Mouse (Mus musculus): ENCODE data around the gene Pcsk2. TPM values are rescaled to one million over a fixed set of nuclear protein-coding genes. Genes with fewer than 3 reads are reported as not detected.
A peak's percentile ranks its signal among the peaks of the same experiment; 100 is the strongest.

The Pcsk2 gene
- total RNA-seq, 1 experiment = 0.27 TPM

DNA sequence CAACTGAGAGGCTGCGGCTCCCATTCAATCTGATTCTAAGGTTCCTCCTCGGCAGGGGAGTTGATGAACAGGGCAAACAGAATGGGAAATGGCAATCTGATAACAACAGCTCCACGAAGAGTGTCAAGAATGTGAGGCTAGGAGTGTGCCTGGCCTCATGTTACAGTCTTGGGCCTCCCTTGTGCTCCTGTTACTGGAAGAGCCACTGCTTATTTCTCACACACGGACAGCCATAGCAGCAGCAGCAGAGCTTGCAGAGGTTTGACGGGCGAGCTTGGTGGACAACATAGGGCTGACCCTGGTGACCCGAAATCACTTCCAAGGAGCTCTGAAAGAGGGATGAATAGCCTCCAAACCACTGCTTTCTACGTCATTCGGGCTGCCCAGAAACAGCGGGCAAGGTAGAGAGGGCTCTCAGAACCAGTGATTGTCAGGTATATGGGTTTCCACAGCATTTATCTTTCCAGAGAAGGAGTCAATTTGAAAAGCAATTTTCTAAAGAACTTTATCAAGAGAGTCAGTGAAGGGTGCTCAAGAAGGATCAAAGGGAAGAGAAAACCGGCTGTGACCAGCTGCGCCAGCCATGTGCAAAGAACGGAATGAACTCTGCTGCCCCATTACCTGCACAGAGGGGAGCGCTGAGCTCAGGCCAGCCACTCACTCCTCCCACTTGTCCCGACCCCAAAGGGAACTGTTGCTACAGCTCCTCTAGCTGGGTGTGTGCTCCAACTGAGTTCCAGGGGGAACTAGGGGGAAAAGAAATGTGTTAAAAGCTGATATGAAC, 260.4 kb downstream of the Pcsk2 start:
- no peak for TF ChIP-seq HCFC1 (IDR thresholded peaks at IDR 0.05; ENCODE audit: borderline replicate concordance, insufficient read depth, low read length)
- DNase-seq (ENCODE audit: low read depth, low spot score) = no peak
- no peaks in the 10 kb centered on the region for H3K9me3 ChIP-seq (ENCODE audit: control insufficient read depth, insufficient read depth, low read depth, low read length)
- no peak overlapping the region for H3K4me3 ChIP-seq (ENCODE audit: insufficient read depth in 1 of 2, low read depth in 1 of 2, low read length in 2 of 2, poor library complexity in 1 of 2, severe bottlenecking in 1 of 2)
- H3K9ac ChIP-seq (ENCODE audit: insufficient read depth, low read depth, low read length, poor library complexity, severe bottlenecking) = no peak overlapping the region
- in situ Hi-C loops (cut with MboI; ENCODE audit: low sequenced_read_pairs in 2 of 2, unreplicated experiment in 2 of 2) = no loop called here
- H3K4me1 ChIP-seq (ENCODE audit: control insufficient read depth in 2 of 2, insufficient read depth in 2 of 2, low read length in 2 of 2, poor library complexity in 1 of 2) = no peaks in the 10 kb centered on the region
- H3K27ac ChIP-seq (ENCODE audit: insufficient read depth, low read depth, low read length, poor library complexity, severe bottlenecking) = no peak overlapping the region
- H3K36me3 ChIP-seq (ENCODE audit: control insufficient read depth, insufficient read depth, low read length, poor library complexity, severe bottlenecking) = no peaks in the 10 kb centered on the region

DNA sequence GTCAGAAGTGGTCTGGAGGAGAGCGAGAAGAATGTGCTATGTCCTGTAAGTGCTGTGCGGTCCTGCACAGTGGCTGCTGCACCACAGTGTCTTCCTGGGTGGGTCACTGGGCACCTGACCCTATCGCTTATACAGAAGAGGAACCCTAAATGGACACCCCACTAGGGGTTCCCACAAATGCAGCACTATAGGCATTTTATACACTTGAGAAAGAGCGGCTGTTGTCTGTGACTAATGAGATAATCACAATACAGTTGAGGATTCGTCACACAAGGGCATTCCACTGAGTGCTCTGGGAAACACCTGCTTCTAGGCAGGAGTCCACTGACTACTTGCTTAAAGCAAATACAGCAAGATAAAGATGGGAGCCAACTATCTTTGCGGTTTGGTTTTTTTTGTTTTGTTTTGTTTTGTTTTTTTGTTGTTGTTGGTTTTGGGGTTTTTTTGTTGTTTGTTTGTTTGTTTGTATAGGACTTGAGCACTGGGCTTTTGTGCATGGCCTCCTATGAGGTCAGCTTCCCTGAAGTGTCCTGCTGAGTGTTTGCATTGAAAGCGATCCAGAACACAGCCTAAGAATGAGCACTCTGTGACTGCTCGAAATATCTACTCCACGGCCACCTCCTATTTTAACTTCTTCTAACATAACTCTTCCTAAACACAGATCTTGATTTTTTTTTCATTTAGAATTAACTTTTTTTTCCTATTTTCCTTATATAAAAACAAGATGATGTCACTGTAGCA, 261.1 kb downstream of the Pcsk2 start:
- no peak overlapping the region for H3K9ac ChIP-seq (ENCODE audit: insufficient read depth, low read depth, low read length, poor library complexity, severe bottlenecking)
- no peak for TF ChIP-seq ZC3H11A (IDR thresholded peaks at IDR 0.05; ENCODE audit: borderline replicate concordance, low read depth, low read length)
- TF ChIP-seq MAFK (IDR thresholded peaks at IDR 0.05; ENCODE audit: insufficient read depth, low read depth, low read length) = no peak
- TF ChIP-seq ZNF384 (IDR thresholded peaks at IDR 0.05; ENCODE audit: low read depth, low read length) = no peak
- TF ChIP-seq CHD2 (IDR thresholded peaks at IDR 0.05; ENCODE audit: low read depth, low read length) = no peak
- no peak for TF ChIP-seq HCFC1 (IDR thresholded peaks at IDR 0.05; ENCODE audit: borderline replicate concordance, insufficient read depth, low read length)
- no peaks in the 10 kb centered on the region for H3K4me1 ChIP-seq (ENCODE audit: control insufficient read depth in 2 of 2, insufficient read depth in 2 of 2, low read length in 2 of 2, poor library complexity in 1 of 2)

GRCm38 (mm10) chr2:143808789-143809188, 262.8 kb downstream of the Pcsk2 start:
- TF ChIP-seq ZNF384 (IDR thresholded peaks at IDR 0.05; ENCODE audit: low read depth, low read length) (no peak), MAFK (IDR thresholded peaks at IDR 0.05; ENCODE audit: insufficient read depth, low read depth, low read length) (no peak), CHD2 (IDR thresholded peaks at IDR 0.05; ENCODE audit: low read depth, low read length) (no peak), HCFC1 (IDR thresholded peaks at IDR 0.05; ENCODE audit: borderline replicate concordance, insufficient read depth, low read length) (no peak), ZC3H11A (IDR thresholded peaks at IDR 0.05; ENCODE audit: borderline replicate concordance, low read depth, low read length) (no peak)

More for the DNA sequence above, 261.1 kb downstream of the Pcsk2 start:
- no peaks in the 10 kb centered on the region for H3K36me3 ChIP-seq (ENCODE audit: control insufficient read depth, insufficient read depth, low read length, poor library complexity, severe bottlenecking)
- in situ Hi-C loops (cut with MboI; ENCODE audit: low sequenced_read_pairs in 2 of 2, unreplicated experiment in 2 of 2) = no loop called here
- H3K9me3 ChIP-seq (ENCODE audit: control insufficient read depth, insufficient read depth, low read depth, low read length) = no peaks in the 10 kb centered on the region
- no peak for DNase-seq (ENCODE audit: low read depth, low spot score)
- H3K4me3 ChIP-seq (ENCODE audit: insufficient read depth in 1 of 2, low read depth in 1 of 2, low read length in 2 of 2, poor library complexity in 1 of 2, severe bottlenecking in 1 of 2) = no peak overlapping the region
- H3K27ac ChIP-seq (ENCODE audit: insufficient read depth, low read depth, low read length, poor library complexity, severe bottlenecking) = no peak overlapping the region

GRCm38 (mm10) chr2:143812262-143812661, 266.3 kb downstream of the Pcsk2 start:
- TF ChIP-seq CHD2 (IDR thresholded peaks at IDR 0.05; ENCODE audit: low read depth, low read length) (no peak), HCFC1 (IDR thresholded peaks at IDR 0.05; ENCODE audit: borderline replicate concordance, insufficient read depth, low read length) (no peak), MAFK (IDR thresholded peaks at IDR 0.05; ENCODE audit: insufficient read depth, low read depth, low read length) (no peak), ZC3H11A (IDR thresholded peaks at IDR 0.05; ENCODE audit: borderline replicate concordance, low read depth, low read length) (no peak), ZNF384 (IDR thresholded peaks at IDR 0.05; ENCODE audit: low read depth, low read length) (no peak)

More at GRCm38 (mm10) chr2:143808789-143809188, 262.8 kb downstream of the Pcsk2 start:
- no peaks in the 10 kb centered on the region for H3K4me1 ChIP-seq (ENCODE audit: control insufficient read depth in 2 of 2, insufficient read depth in 2 of 2, low read length in 2 of 2, poor library complexity in 1 of 2)
- H3K36me3 ChIP-seq (ENCODE audit: control insufficient read depth, insufficient read depth, low read length, poor library complexity, severe bottlenecking) = no peaks in the 10 kb centered on the region
- H3K9me3 ChIP-seq (ENCODE audit: control insufficient read depth, insufficient read depth, low read depth, low read length) = no peaks in the 10 kb centered on the region
- peak; percentile 12 for DNase-seq (ENCODE audit: low read depth, low spot score)
- no peak overlapping the region for H3K4me3 ChIP-seq (ENCODE audit: insufficient read depth in 1 of 2, low read depth in 1 of 2, low read length in 2 of 2, poor library complexity in 1 of 2, severe bottlenecking in 1 of 2)
- no peak overlapping the region for H3K27ac ChIP-seq (ENCODE audit: insufficient read depth, low read depth, low read length, poor library complexity, severe bottlenecking)
- in situ Hi-C loops (cut with MboI; ENCODE audit: low sequenced_read_pairs in 2 of 2, unreplicated experiment in 2 of 2) = no loop called here
- H3K9ac ChIP-seq (ENCODE audit: insufficient read depth, low read depth, low read length, poor library complexity, severe bottlenecking) = no peak overlapping the region

More at GRCm38 (mm10) chr2:143812262-143812661, 266.3 kb downstream of the Pcsk2 start:
- Histone ChIP-seq H3K36me3 (ENCODE audit: control insufficient read depth, insufficient read depth, low read length, poor library complexity, severe bottlenecking) (no peaks in the 10 kb centered on the region), H3K9me3 (ENCODE audit: control insufficient read depth, insufficient read depth, low read depth, low read length) (no peaks in the 10 kb centered on the region), H3K4me1 (ENCODE audit: control insufficient read depth in 2 of 2, insufficient read depth in 2 of 2, low read length in 2 of 2, poor library complexity in 1 of 2) (no peaks in the 10 kb centered on the region), H3K4me3 (ENCODE audit: insufficient read depth in 1 of 2, low read depth in 1 of 2, low read length in 2 of 2, poor library complexity in 1 of 2, severe bottlenecking in 1 of 2) (no peak overlapping the region), H3K9ac (ENCODE audit: insufficient read depth, low read depth, low read length, poor library complexity, severe bottlenecking) (no peak overlapping the region), H3K27ac (ENCODE audit: insufficient read depth, low read depth, low read length, poor library complexity, severe bottlenecking) (no peak overlapping the region)
- no peak for DNase-seq (ENCODE audit: low read depth, low spot score)
- in situ Hi-C loops (cut with MboI; ENCODE audit: low sequenced_read_pairs in 2 of 2, unreplicated experiment in 2 of 2) = no loop called here

All from ES-E14 (cell line).